Mouse (Mus musculus) intestine, embryonic 14.5 days (tissue): ENCODE results near the gene Ankrd33b. TPM values are rescaled to one million over a fixed set of nuclear protein-coding genes. Genes with fewer than 3 reads are reported as not detected.

ENCODE experiments used
- ATAC-seq: fragments of 200-750 bp; cut with Nextera tagmentation; replicated peaks from 2 replicates; pipeline ENCODE4 v1.8.0; 2017; ENCODE audit warnings: low read depth, moderate number of reproducible peaks, moderate TSS enrichment, moderate library complexity; ENCODE audit not compliant: low FRiP score, low TSS enrichment
- DNase-seq: peaks from one replicate; pipeline ENCODE4 v3.0.0-alpha.2; 2018; ENCODE audit warnings: low spot score
- H3K27ac ChIP-seq: fragments of 300-500 bp; sonication (generic); 2 replicates; pipeline ENCODE4 v1.5.1; 2014; ENCODE audit warnings: low read depth, mild to moderate bottlenecking, control low read depth
- H3K27me3 ChIP-seq: fragments of 300-500 bp; sonication (generic); replicated peaks from 2 replicates; pipeline ENCODE4 v1.6.1; 2014; ENCODE audit warnings: low read length, control low read depth; ENCODE audit not compliant: control insufficient read depth, insufficient read depth
- H3K36me3 ChIP-seq: fragments of 300-500 bp; sonication (generic); 2 replicates; pipeline ENCODE4 v1.6.1; 2014; ENCODE audit warnings: low read length, control low read depth; ENCODE audit not compliant: control insufficient read depth, insufficient read depth
- H3K4me1 ChIP-seq: fragments of 300-500 bp; sonication (generic); replicated peaks from 2 replicates; pipeline ENCODE4 v1.6.1; 2014; ENCODE audit warnings: low read length, control low read depth, mixed read lengths; ENCODE audit not compliant: control insufficient read depth, insufficient read depth
- H3K4me2 ChIP-seq: fragments of 300-500 bp; sonication (generic); 2 replicates; pipeline ENCODE4 v1.6.1; 2014; ENCODE audit warnings: low read length
- H3K4me3 ChIP-seq: fragments of 300-500 bp; sonication (generic); 2 replicates; pipeline ENCODE4 v1.5.1; 2014; ENCODE audit warnings: low read depth, low read length, control low read depth, mixed read lengths
- H3K9ac ChIP-seq: fragments of 300-500 bp; sonication (generic); 2 replicates; pipeline ENCODE4 v1.6.1; 2014; ENCODE audit warnings: mild to moderate bottlenecking, low read length
- H3K9me3 ChIP-seq: fragments of 300-500 bp; sonication (generic); 2 replicates; pipeline ENCODE4 v1.6.1; 2016; ENCODE audit warnings: low read length, control low read depth; ENCODE audit not compliant: control insufficient read depth
- WGBS: fragments of 180-500 bp; shearing (Covaris S2); extraction: QIAGEN DNeasy Blood & Tissue Kit; methylation state at CpG from one replicate; pipeline ENCODE4 v1.1.7; 2014; 5-methylcytosine and 5-hydroxymethylcytosine counted together
- polyA plus RNA-seq: library from polyadenylated mRNA; unstranded; fragments of >200 nt; fragmentation: Nextera tagmentation; extraction: Ambion mirVana; gene quantifications from 2 replicates; pipeline ENCODE4 v1.2.1, GENCODE M21; 2014

The Ankrd33b gene
- polyA plus RNA-seq, 1 experiment from 2014 or later = 0.41 TPM

DNA sequence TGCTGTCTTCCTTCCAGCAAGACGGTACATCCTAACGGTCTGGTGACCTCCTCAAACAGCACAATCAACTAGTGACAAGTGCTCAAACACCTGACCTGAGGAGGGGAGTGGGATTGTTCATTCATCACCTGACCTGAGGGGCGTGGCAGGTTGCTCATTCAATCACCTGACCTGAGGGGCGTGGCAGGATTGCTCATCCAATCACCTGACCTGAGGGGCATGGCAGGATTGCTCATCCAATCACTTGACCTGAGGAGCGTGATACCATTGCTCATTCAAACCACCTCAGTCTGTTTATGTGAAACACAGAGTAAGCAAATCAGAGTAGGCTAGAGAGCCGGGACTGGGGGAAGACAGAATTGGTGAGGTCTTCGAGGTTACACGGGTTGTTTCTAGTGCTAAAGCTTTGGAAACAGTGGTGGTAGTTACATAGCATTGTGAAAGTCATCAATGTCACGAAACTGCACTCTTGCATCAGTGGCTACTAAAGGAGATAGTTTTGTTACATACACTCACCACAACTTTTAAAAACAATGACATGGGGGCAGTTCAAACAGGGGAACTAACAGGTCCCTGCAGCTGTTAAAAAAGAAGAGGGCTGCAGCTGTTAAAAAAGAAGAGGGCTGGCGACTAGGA, 28.8 kb downstream of the Ankrd33b start:
- H3K27me3 ChIP-seq = no peaks in the 10 kb centered on the region
- H3K4me1 ChIP-seq = 0 out of 2 replicates have a peak, but pooled peaks cover 3% of the 10 kb centered on the region
- no peak overlapping the region for H3K9ac ChIP-seq
- 72% methylated on average over 10 of the region's 10 CpGs for WGBS
- no peak for DNase-seq
- ATAC-seq = no peak
- H3K4me3 ChIP-seq = no peak overlapping the region
- H3K27ac ChIP-seq = no peak overlapping the region
- H3K36me3 ChIP-seq = no peaks in the 10 kb centered on the region
- H3K9me3 ChIP-seq = no peaks in the 10 kb centered on the region
- H3K4me2 ChIP-seq = no peak overlapping the region

DNA sequence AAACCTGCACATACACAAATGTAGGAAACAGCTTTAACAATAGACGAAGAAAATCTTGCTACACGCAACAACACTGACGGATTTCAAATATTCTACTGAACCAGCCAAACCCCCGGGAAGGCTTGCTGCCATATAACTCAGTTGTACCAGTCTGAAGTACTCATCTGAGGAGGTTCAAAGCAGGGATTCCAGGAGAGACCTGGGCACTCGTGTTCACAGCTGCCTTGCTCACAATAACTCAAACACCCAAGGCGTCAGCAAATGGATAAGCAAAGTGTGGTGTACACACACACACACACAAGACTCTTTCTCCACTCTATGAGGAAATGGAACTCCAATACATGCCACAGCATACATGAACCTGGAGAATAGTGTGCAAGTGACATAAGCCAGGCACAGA, 29.5 kb downstream of the Ankrd33b start:
- Histone ChIP-seq H3K4me3 (no peak overlapping the region), H3K4me2 (no peak overlapping the region), H3K27me3 (no peaks in the 10 kb centered on the region), H3K9ac (no peak overlapping the region), H3K36me3 (no peaks in the 10 kb centered on the region), H3K9me3 (no peaks in the 10 kb centered on the region), H3K4me1 (0 out of 2 replicates have a peak, but pooled peaks cover 3% of the 10 kb centered on the region), H3K27ac (no peak overlapping the region)
- 81% methylated on average over 6 of the region's 6 CpGs for WGBS
- DNase-seq (no peak), ATAC-seq (no peak)

DNA sequence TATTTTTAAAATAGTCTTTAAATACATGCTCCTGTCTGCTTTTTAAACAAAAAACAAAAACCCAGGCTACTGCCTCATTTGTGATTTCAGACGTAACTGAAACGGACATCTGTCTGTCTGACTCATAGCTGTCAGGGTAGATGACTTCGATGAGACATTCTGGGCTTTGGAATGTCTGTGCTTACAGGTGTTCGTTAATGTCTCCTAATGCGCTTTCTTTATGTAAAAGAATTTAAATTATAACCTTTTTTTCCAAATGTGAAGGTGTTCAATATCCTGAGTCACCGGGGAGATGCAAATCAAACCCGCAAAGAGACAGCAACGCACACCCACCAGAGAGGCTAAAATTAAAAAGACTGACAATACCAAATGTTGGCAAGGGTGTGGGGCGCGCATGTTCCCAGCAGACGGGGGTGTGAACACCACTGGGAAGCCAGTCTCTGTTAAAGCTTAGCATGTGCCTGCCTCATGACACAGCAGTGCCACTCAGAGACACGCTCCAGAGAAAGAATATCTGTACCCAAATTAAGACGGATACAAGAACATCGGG, 30.3 kb downstream of the Ankrd33b start:
- WGBS = 85% methylated on average over 14 of the region's 14 CpGs
- Histone ChIP-seq H3K4me3 (no peak overlapping the region), H3K36me3 (no peaks in the 10 kb centered on the region), H3K9ac (no peak overlapping the region), H3K4me2 (no peak overlapping the region), H3K27me3 (no peaks in the 10 kb centered on the region), H3K4me1 (no peaks in the 10 kb centered on the region), H3K27ac (no peak overlapping the region), H3K9me3 (no peaks in the 10 kb centered on the region)
- ATAC-seq = no peak
- DNase-seq = no peak

DNA sequence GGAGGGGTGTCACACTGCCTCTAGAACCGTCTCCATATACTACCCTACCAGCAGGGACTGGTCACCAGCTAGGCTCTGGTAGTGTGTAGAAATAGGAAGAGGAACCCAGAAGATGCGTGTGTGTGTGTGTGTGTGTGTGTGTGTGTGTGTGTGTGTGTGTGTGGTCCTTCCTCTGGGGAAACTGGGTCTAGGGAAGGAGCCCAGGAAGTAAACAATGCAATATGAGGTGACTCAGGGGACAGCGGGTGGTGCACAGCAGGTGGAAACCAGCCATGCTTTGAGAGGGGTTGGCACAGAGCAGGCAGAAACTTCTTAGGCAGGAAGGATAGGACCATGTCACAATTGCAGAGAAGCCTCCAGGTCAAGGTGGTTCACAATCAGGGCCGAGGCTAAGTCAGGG, 30.8 kb downstream of the Ankrd33b start:
- no peaks in the 10 kb centered on the region for H3K36me3 ChIP-seq
- H3K9ac ChIP-seq = no peak overlapping the region
- H3K4me3 ChIP-seq = no peak overlapping the region
- H3K27me3 ChIP-seq = no peaks in the 10 kb centered on the region
- no peak overlapping the region for H3K4me2 ChIP-seq
- no peaks in the 10 kb centered on the region for H3K9me3 ChIP-seq
- 58% methylated on average over 4 of the region's 4 CpGs for WGBS
- H3K27ac ChIP-seq = no peak overlapping the region
- H3K4me1 ChIP-seq = no peaks in the 10 kb centered on the region
- DNase-seq (no peak), ATAC-seq (no peak)

DNA sequence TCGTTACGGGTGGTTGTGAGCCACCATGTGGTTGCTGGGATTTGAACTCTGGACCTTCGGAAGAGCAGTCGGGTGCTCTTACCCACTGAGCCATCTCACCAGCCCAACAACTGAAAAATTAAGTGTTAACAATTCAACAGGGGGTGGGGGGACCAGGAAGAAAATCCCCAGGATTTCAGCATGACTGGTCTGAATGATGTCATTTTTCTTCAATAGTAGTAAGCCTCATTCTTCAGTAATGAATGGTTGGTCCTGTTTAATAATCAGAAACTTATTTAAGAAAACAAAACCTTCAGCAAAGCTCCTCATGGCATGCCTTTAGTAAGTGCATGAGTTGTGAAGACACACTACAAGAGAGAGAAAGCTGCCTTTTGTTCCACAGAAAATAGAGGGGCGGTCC, 32.7 kb downstream of the Ankrd33b start:
- no peak for ATAC-seq
- WGBS = 95% methylated on average over 5 of the region's 5 CpGs

DNA sequence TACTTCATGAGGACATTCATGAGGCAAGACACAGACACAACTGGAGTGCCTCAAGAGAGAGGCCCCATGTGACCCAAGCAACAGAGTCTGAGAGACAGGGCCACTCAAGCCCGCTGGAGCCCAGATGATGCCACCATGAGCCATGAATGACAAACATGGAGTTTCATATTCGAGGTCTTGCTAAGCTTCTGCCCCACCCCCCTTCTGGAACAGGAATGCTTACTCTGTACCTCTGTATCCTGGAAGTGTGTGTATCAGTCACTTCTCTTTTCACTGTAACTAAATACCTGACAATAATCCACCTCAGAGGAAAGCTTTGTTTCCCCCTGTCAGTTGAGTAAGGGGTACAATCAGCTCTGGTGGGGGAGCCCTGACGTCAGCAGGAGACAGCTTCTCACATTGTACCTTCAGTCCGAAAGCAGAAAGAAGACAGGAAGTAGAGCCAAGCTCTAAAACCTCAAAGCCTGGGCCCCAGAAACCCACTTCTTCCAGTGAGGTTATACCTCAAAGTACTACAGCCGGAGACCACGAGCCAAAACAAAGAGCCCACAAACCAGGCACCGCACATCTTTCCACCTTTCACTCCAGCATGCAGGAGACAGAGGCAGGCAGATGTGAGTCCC, 34.9 kb downstream of the Ankrd33b start:
- 84% methylated on average over 7 of the region's 7 CpGs for WGBS

More for the DNA sequence above, 32.7 kb downstream of the Ankrd33b start:
- Histone ChIP-seq H3K4me1 (no peaks in the 10 kb centered on the region), H3K36me3 (no peaks in the 10 kb centered on the region), H3K9me3 (no peaks in the 10 kb centered on the region), H3K27me3 (no peaks in the 10 kb centered on the region), H3K4me3 (no peak overlapping the region), H3K9ac (no peak overlapping the region), H3K27ac (no peak overlapping the region), H3K4me2 (no peak overlapping the region)
- DNase-seq = no peak

DNA sequence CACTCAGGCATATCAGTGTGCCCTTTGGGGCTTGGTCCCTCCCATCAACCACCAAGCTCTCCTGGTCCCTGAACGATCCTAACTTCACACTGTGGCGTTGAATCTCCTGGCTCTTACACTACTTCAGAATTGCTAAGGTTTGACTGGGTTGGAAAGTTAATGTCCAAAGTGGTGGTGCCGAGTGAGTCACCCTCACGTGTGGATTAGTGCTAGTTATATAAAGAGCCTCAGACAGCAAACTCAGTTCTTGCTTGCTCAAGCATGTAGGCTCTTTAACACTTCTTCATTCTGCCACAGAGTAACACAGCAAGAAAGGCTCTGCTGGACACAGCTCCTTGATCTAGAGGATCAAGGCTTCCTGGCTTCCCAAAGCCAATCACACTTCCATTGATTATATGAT, 35.8 kb downstream of the Ankrd33b start:
- Histone ChIP-seq H3K27ac (no peak overlapping the region), H3K36me3 (no peaks in the 10 kb centered on the region), H3K9ac (no peak overlapping the region), H3K4me3 (no peak overlapping the region), H3K27me3 (no peaks in the 10 kb centered on the region), H3K4me1 (no peaks in the 10 kb centered on the region), H3K9me3 (no peaks in the 10 kb centered on the region), H3K4me2 (no peak overlapping the region)
- no peak for ATAC-seq
- 82% methylated on average over 4 of the region's 4 CpGs for WGBS
- no peak for DNase-seq

More for the DNA sequence above, 34.9 kb downstream of the Ankrd33b start:
- H3K27me3 ChIP-seq = no peaks in the 10 kb centered on the region
- ATAC-seq (no peak), DNase-seq (no peak)
- no peak overlapping the region for H3K4me3 ChIP-seq
- H3K27ac ChIP-seq = no peak overlapping the region
- H3K4me2 ChIP-seq = no peak overlapping the region
- H3K4me1 ChIP-seq = no peaks in the 10 kb centered on the region
- no peaks in the 10 kb centered on the region for H3K9me3 ChIP-seq
- no peak overlapping the region for H3K9ac ChIP-seq
- H3K36me3 ChIP-seq = no peaks in the 10 kb centered on the region

DNA sequence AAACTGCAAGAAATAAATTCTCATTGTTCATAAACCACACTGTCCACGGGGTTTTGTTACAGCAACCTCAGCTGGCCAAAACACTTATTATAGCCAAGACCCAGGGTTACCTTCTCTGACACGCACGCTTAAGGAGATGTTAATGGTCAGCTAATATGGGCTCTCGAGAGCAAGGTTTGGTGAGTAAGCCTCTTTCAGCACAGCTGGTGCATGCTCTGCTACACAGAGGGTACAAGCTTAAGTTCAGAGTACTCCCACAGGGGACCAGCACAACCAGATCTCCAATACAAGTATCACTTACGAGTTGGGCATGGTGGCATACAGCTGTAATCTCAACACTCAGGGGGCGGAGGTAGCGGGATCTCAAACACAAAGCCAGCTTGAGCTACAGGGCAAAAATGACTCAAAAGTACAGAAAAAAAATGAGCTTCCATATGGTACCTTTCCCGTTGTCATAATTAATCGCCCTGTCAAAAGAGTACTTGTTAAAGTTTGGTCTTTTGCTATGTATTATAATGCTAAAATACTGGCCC, 39.4 kb downstream of the Ankrd33b start:
- Histone ChIP-seq H3K27ac (no peak overlapping the region), H3K36me3 (no peaks in the 10 kb centered on the region), H3K4me3 (no peak overlapping the region), H3K4me2 (no peak overlapping the region), H3K9me3 (no peaks in the 10 kb centered on the region), H3K4me1 (no peaks in the 10 kb centered on the region), H3K9ac (no peak overlapping the region), H3K27me3 (no peaks in the 10 kb centered on the region)
- ATAC-seq = no peak
- 85% methylated on average over 9 of the region's 9 CpGs for WGBS
- DNase-seq = no peak
